Mouse (Mus musculus) testis, adult 2 months (tissue): ENCODE results near the gene Cyp2j6. TPM values are rescaled to one million over a fixed set of nuclear protein-coding genes. Genes with fewer than 3 reads are reported as not detected.

Experiments
- H3K27ac ChIP-seq: fragments of 200-500 bp; 2 replicates; pipeline ENCODE4 v1.5.1; 2012; ENCODE audit warnings: low read depth, low read length; ENCODE audit not compliant: control insufficient read depth, insufficient read depth
- H3K27me3 ChIP-seq: fragments of 200-500 bp; 2 replicates; pipeline ENCODE4 v1.6.1; 2012; ENCODE audit warnings: mild to moderate bottlenecking, low read length, moderate library complexity; ENCODE audit not compliant: control insufficient read depth, insufficient read depth
- H3K36me3 ChIP-seq: fragments of 200-500 bp; 2 replicates; pipeline ENCODE4 v1.6.1; 2012; ENCODE audit warnings: mild to moderate bottlenecking, low read length; ENCODE audit not compliant: control insufficient read depth, insufficient read depth
- H3K4me1 ChIP-seq: fragments of 200-500 bp; 2 replicates; pipeline ENCODE4 v1.6.1; 2012; ENCODE audit warnings: low read length; ENCODE audit not compliant: control insufficient read depth, insufficient read depth
- H3K4me3 ChIP-seq: fragments of 200-500 bp; 2 replicates; pipeline ENCODE4 v1.5.1; 2012; ENCODE audit warnings: low read depth, mild to moderate bottlenecking, low read length, moderate library complexity, mixed read lengths; ENCODE audit not compliant: control insufficient read depth
- CTCF ChIP-seq: fragments of 200-500 bp; IDR thresholded peaks from 2 replicates; pipeline ENCODE4 v1.5.1; 2012; ENCODE audit warnings: low read depth, mild to moderate bottlenecking, inconsistent platforms, low read length, moderate library complexity; ENCODE audit not compliant: control insufficient read depth, insufficient read depth, insufficient replicate concordance
- POLR2A ChIP-seq: fragments of 200-500 bp; IDR thresholded peaks from 2 replicates; pipeline ENCODE4 v1.6.1; 2012; ENCODE audit warnings: low read depth, mild to moderate bottlenecking, inconsistent platforms, low read length, moderate library complexity; ENCODE audit not compliant: control insufficient read depth
- polyA plus RNA-seq: library from polyadenylated mRNA; depleted of rRNA; stranded (reverse); fragments of >200 nt; gene quantifications from 2 replicates; pipeline ENCODE4 v1.2.3, GENCODE M21; 2012; rRNA removed

Gene Cyp2j6
- polyA plus RNA-seq, 1 experiment: 0.27 TPM

- no peak for TF ChIP-seq POLR2A
- no peak for TF ChIP-seq CTCF
- H3K27me3 ChIP-seq: no peaks in the 10 kb centered on the region
Measured at GRCm38 (mm10) chr4:96507286-96507685, 46.2 kb downstream of the Cyp2j6 start, which contains the start of gene Cyp2j8. TSS of gene Cyp2j8 (minus strand) at chr4:96507386.

More at GRCm38 (mm10) chr4:96507286-96507685, 46.2 kb downstream of the Cyp2j6 start, which contains the start of gene Cyp2j8:
- no peak within 1 kb of the TSS for H3K4me3 ChIP-seq
- H3K4me1 ChIP-seq: no peaks in the 10 kb centered on the region
- H3K27ac ChIP-seq: no peak within 1 kb of the TSS
- H3K36me3 ChIP-seq: no peaks in the 10 kb centered on the region

Other genes with a start within 250 kb of the Cyp2j6 start
- gene Cyp2j11, start 205.0 kb downstream of the Cyp2j6 start, polyA plus RNA-seq: not detected in 2 replicates
- not detected in 2 replicates for gene Cyp2j8, start 46.3 kb downstream of the Cyp2j6 start, polyA plus RNA-seq
- gene Cyp2j9, start 37.9 kb upstream of the Cyp2j6 start, polyA plus RNA-seq: 0.18 and 0.33 TPM in 2 replicates
- not detected in 2 replicates for gene Cyp2j5, start 110.5 kb upstream of the Cyp2j6 start, polyA plus RNA-seq
- 2.6 TPM in 2 replicates for gene Gm12695, start 231.5 kb upstream of the Cyp2j6 start, polyA plus RNA-seq